Mouse (Mus musculus) adrenal gland, adult 18-20 months (tissue): ENCODE data around the gene 1700113H08Rik. TPM values are rescaled to one million over a fixed set of nuclear protein-coding genes. Genes with fewer than 3 reads are reported as not detected.

Experiments used
- DNase-seq, 2 experiments: peaks; one replicate each; pipeline ENCODE4 v3.0.0; 2021 to 2022; ENCODE audit warnings: low spot score in 2 of 2
- total RNA-seq, 2 experiments: library from RNA; stranded (reverse); gene quantifications; 1 replicate in 1 of 2; 2 replicates in 1 of 2; pipeline ENCODE4 v1.2.3; 2021

1700113H08Rik gene
- total RNA-seq, 2 experiments from 2014 or later = not detected

- DNase-seq = no peak
Observed at GRCm38 (mm10) chr10:87196123-87196756, 138.4 kb downstream of the 1700113H08Rik start.

- DNase-seq = no peak
Observed at GRCm38 (mm10) chr10:87198720-87199119, 140.9 kb downstream of the 1700113H08Rik start.

GRCm38 (mm10) chr10:87209466-87209865, 151.6 kb downstream of the 1700113H08Rik start:
- DNase-seq = no peak

GRCm38 (mm10) chr10:87211046-87211445, 153.2 kb downstream of the 1700113H08Rik start:
- DNase-seq = no peak

GRCm38 (mm10) chr10:87212854-87213253, 155.0 kb downstream of the 1700113H08Rik start:
- DNase-seq = no peak

GRCm38 (mm10) chr10:87230071-87230910, 172.4 kb downstream of the 1700113H08Rik start:
- DNase-seq = no peak

- DNase-seq = no peak
Observed at GRCm38 (mm10) chr10:87239332-87240008, 181.6 kb downstream of the 1700113H08Rik start.

- DNase-seq = no peak
Observed at GRCm38 (mm10) chr10:87271724-87272123, 213.9 kb downstream of the 1700113H08Rik start.

- DNase-seq = no peak
Observed at GRCm38 (mm10) chr10:87272133-87272622, 214.3 kb downstream of the 1700113H08Rik start.

GRCm38 (mm10) chr10:87275075-87275474, 217.2 kb downstream of the 1700113H08Rik start:
- DNase-seq = no peak

Other genes starting within 250 kb of the 1700113H08Rik start
- gene Stab2, start 50.0 kb upstream of the 1700113H08Rik start, total RNA-seq = under 1 TPM; 0.03 to 0.22 TPM